Mouse (Mus musculus): Measurements from ENCODE around the gene Bbox1. TPM values are rescaled to one million over a fixed set of nuclear protein-coding genes. Genes with fewer than 3 reads are reported as not detected.

Bbox1 gene
- total RNA-seq, 2 experiments from 2014 or later: not detected

GRCm38 (mm10) chr2:110275424-110275823 lies 38.9 kb downstream of the Bbox1 start:
- ATAC-seq (replicated peaks; ENCODE audit: poor library complexity): no peak

DNA sequence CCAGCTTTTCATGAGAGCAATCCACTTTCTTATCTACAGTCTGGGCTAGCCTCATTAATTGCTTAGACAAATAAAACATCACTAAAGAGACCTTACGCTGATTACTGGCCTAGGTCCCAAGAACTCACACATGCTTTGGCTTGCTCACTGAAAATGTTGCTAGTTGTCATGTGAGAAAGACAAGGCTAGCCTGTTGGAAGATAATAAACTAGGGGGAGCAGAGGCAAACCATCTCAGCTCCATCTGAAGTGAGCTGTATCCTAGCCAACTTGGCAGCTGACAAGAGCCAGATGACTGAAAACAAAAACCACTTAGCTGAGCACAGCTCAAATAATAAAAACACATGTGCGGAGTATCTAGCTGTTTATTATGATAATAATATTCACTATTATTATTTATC lies 40.2 kb downstream of the Bbox1 start:
- ATAC-seq (replicated peaks; ENCODE audit: poor library complexity): no peak

DNA sequence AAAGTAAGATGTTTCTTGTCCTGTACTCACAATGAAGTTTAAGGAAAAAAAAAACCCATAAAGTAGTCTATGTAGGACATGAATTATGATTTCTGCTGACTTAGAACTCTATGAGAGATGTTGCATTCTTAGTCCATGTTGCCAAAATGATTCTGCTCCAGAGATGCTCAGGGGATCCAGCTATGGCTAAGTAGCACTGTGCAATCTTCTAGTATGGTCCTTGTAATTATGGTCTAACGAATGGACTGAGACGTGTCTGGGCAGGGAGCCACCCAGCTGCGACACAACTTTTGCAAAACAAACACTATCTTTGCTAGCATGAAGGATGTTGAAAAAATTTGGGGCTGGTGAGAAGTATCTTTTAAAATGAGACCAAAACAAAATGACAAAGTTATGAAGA lies 45.1 kb downstream of the Bbox1 start:
- ATAC-seq (replicated peaks; ENCODE audit: poor library complexity): no peak

DNA sequence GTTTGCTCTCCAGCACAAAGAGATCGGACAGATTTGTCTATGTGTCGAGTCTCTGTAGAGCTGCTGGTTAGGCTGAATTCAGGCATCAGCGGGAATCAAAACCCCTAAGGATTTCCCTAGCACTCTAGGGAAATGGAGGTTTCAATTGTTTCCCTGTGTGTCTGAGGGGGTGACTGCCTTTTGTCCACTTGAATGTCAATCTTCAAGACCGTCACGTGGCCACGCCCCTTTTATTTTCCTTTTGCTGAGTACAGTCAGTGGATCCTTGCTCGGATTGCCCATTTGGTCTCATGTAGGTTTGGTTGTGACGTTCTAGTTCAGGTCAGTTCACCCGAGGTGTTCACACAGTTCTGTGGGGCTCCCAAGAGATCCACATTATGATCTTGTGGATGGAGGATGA lies 82.1 kb downstream of the Bbox1 start:
- no peak; the same call in 1 of the 2 replicates for ATAC-seq (replicated peaks; ENCODE audit: poor library complexity)

DNA sequence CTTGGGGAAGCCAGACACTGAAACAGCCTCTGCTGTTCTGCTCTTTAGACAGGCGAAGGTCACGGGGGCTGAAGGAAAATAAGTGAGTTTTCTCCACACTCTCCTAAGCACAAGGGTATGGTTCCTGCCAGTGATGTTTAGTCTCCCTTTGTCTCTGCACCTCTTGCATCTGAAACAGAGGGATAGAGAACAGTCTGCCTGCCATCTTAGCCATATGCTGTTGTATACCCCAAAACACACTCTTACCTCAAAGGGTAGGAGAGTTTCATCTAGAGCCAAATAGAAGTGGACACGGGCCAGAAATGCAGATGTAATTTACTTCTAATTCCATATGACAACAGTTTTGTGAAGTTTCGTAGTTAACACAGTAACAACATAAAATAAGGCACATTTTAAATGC lies 83.6 kb downstream of the Bbox1 start:
- no peak for ATAC-seq (replicated peaks; ENCODE audit: poor library complexity)

DNA sequence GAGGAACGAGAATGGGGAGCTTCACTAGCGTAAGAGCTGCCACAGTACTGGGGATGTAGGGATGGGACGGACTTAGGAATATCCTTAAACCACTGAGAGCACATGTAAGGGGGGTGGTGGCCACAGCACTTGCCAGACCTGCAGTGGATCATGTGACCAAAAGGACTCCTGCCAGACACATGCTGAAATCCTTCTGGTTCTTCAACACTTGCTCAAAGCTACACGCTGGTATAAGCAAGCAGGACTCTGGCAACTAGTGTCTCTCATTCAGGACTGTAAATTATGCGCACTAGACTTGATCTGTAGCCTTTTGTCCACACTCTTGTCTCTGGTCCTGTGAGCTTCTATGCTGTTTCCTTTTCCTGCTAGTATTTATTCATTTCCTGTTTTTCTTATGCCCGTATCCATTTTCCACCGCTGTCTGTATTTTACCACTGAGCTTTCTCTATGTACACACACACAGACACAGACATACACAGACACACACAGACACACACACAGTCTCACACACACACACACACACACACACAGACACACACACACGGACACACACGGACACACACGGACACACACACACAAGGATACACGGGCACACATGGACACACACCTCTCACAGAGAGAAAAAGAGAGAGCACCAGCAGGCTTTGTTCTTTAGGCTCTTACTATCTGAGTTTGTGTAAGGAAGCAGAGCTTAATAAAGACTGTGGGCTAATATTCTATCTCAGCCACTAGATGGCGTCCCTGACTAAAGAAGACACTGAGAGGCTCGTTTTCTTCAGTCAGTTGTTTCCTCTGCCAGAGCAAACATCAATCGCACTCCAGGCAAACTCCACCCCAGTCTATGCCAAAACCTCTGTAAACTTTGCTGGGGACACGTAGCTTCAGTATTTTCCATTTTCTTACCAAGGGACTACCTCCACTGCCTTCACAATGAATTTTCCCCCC lies 84.9 kb downstream of the Bbox1 start:
- peak; percentile 93 for ATAC-seq (replicated peaks; ENCODE audit: poor library complexity)

DNA sequence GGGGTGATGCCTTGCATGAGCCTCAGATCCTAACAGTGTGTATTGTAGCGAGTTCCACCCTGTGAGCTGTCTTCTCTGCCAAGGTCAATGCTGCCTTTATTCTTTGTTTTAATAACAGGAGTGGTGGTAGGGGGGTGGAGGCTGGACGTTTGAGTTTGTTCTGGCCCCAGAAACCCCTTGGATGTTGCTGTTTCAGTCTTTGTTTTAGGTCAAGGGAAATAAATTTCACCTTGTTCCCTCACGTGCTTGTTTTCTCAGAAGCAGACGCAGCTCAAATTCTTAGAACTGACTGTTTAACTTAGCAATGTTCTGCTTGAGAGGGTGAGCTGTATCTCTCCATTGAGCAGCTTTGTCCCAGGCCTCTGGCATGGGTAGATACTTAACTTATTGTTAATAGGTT lies 87.9 kb downstream of the Bbox1 start:
- ATAC-seq (replicated peaks; ENCODE audit: poor library complexity): no peak

- ATAC-seq (replicated peaks; ENCODE audit: poor library complexity): no peak
These were observed 88.4 kb downstream of the Bbox1 start for GRCm38 (mm10) chr2:110225969-110226368.

DNA sequence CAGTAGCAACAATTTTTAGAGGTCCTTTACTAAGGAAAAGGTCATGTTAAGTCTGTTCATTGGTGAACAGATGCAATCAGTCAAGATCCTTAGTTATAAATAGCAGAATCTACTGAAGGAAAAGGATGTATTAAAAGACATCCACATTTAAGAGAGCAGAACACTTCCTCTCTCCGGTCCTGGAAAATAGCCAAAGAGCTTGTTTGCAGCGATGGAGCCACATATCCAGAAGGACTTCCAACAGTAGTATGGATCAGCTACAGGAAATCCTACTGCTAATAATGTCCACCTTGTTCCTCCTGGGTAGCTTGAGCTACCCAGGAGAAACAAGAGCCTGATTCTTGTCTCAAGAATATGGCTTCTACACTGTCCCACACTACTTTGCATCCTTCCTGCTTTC lies 91.6 kb downstream of the Bbox1 start:
- no peak for ATAC-seq (replicated peaks; ENCODE audit: poor library complexity)

- ATAC-seq (replicated peaks; ENCODE audit: poor library complexity): no peak
These were observed 93.9 kb downstream of the Bbox1 start for GRCm38 (mm10) chr2:110220492-110220891.

- ATAC-seq (replicated peaks; ENCODE audit: poor library complexity): no peak
These were observed 98.7 kb downstream of the Bbox1 start for GRCm38 (mm10) chr2:110215685-110216058.

GRCm38 (mm10) chr2:110214991-110215684 lies 99.2 kb downstream of the Bbox1 start:
- ATAC-seq (replicated peaks; ENCODE audit: poor library complexity): no peak

DNA sequence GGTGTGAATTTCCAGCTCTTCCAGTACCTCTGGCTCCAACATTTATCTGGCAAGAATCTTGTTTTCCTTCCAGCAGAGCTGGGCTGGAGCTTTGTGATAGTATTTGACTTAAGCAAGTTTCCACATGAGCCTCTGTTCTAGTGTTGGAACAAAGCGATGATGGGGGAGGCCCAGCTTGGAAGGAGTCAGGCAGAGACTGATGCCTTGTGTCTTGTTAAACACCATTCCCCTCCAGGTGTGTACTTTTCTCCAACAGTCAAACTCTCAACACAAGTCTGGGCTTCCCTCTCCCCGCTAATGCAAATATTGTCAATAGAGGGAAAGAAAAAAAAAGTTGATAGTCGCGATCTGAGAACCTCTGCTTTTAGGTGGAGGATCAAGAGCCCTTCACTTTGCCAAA lies 100.1 kb downstream of the Bbox1 start:
- ATAC-seq (replicated peaks; ENCODE audit: poor library complexity): no peak

Other genes with a start within 250 kb of the Bbox1 start
- not detected in 2 replicates for gene Fibin, start 48.6 kb upstream of the Bbox1 start, total RNA-seq (2015)
- not detected in 2 replicates for gene Fibin, start 48.6 kb upstream of the Bbox1 start, total RNA-seq (2017)

Measured in megakaryocyte progenitor cell, adult 5-6 weeks (primary cell).